Mouse (Mus musculus): ENCODE results near the gene Atp2b1. TPM values are rescaled to one million over a fixed set of nuclear protein-coding genes. Genes with fewer than 3 reads are reported as not detected.

Atp2b1 gene
- polyA plus RNA-seq, 1 experiment, result 113 TPM

DNA sequence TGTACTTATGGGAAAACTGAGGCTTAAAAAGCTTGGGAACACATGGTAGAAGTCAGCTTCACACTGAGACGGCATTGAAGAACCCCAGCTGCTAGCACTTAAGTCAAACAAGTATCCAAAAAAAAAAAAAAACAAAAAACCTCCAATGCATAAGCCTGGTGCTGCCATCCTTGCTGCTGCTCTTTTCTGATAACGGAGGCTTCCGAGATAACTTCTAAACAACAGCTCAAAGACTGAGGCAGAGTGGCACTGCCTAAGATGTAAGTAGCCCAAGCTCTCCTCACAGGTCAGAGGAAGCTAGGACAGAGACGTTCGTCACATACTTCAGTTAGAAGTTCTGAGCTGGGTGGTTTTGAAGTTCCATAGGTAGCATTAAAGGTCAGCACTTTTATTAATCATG is 113.3 kb downstream of the Atp2b1 start:
- no peak for DNase-seq
- TF ChIP-seq CTCF (IDR thresholded peaks at IDR 0.05; ENCODE audit: borderline replicate concordance, insufficient read depth, low read depth, low read length) (no peak), POLR2A (IDR thresholded peaks at IDR 0.05; ENCODE audit: borderline replicate concordance, insufficient read depth, low read length) (no peak)
- 89% methylated on average over 5 of the region's 5 CpGs for WGBS
- no peak overlapping the region for H3K27ac ChIP-seq (ENCODE audit: insufficient read depth, low read length)
- no peaks in the 10 kb centered on the region for H3K4me1 ChIP-seq (ENCODE audit: control insufficient read depth, insufficient read depth, low read length)
- no peaks in the 10 kb centered on the region for H3K27me3 ChIP-seq (ENCODE audit: control insufficient read depth, insufficient read depth, low read length)
- H3K4me3 ChIP-seq (replicated peaks; ENCODE audit: insufficient read depth, low read depth, low read length), result no peak overlapping the region

DNA sequence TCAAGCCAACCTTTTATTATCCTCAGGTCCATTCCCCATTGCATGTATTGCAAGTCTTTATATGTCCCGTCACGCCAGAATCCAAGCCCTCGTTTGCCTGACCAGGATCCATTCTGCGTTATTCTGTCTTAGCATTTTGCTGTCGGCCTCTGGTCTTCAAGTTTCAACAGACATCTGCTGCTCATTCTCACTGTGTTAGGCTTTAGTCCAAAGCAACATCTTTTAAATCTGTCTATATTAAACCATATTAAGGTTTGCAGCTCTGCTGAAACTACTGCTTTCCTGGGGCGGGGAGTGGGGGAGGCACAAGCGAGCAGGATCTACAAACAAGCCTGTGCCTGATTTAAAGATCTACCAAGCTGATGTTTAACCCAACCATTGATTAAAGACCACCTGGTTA is 115.6 kb downstream of the Atp2b1 start:
- DNase-seq, result no peak
- no peaks in the 10 kb centered on the region for H3K4me1 ChIP-seq (ENCODE audit: control insufficient read depth, insufficient read depth, low read length)
- no peaks in the 10 kb centered on the region for H3K27me3 ChIP-seq (ENCODE audit: control insufficient read depth, insufficient read depth, low read length)
- TF ChIP-seq POLR2A (IDR thresholded peaks at IDR 0.05; ENCODE audit: borderline replicate concordance, insufficient read depth, low read length) (no peak), CTCF (IDR thresholded peaks at IDR 0.05; ENCODE audit: borderline replicate concordance, insufficient read depth, low read depth, low read length) (no peak)
- H3K27ac ChIP-seq (ENCODE audit: insufficient read depth, low read length), result no peak overlapping the region
- no peak overlapping the region for H3K4me3 ChIP-seq (replicated peaks; ENCODE audit: insufficient read depth, low read depth, low read length)
- 92% methylated on average over 7 of the region's 7 CpGs for WGBS

DNA sequence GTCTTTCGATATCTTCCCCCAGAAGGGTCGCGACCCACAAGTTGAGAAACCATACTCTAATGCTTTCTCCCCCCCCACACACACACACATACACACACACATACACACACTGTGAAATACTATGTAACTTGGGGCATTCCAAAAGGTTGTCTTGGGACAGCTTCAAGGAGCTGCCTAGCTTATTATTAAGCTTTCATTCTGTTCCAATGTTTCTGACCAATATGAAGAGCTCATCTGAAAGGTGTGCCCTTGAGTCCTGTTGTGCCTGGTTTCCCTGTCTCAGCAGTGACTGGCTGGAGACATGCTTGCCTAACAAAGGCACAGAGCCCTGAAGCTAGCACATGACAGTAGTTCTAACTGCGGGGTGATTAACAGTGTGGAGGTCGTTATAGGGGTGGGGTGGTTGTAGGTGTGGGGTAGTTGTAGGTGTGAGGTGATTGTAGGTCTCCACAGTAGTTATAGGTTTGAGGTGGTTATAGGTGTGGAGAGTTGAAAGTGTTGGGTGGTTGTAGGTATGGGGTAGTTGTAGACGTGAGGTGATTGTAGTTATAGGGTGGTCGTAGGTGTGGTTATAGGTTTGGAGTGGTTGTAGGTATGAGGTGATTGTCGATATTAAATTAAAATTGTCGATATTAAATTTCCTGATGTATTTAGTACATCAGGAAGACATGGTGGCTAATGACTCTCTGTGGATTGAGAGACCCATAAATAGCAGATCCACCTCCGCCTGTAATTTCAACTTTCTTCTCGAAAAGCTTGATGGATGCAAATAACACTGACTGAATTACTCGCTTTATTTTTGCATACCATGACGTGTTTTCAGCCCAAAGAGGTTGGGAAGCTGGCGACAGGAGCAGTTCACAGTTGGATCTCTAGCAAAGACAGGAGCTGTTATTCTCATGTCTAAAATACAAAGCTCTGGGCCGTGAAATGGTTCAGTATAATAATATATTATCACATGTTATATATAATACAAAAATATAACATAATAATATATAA is 119.9 kb downstream of the Atp2b1 start:
- TF ChIP-seq POLR2A (IDR thresholded peaks at IDR 0.05; ENCODE audit: borderline replicate concordance, insufficient read depth, low read length), result no peak
- TF ChIP-seq CTCF (IDR thresholded peaks at IDR 0.05; ENCODE audit: borderline replicate concordance, insufficient read depth, low read depth, low read length), result no peak
- WGBS, result 81% methylated on average over 15 of the region's 15 CpGs
- no peak for DNase-seq
- Histone ChIP-seq H3K4me3 (replicated peaks; ENCODE audit: insufficient read depth, low read depth, low read length) (no peak overlapping the region), H3K27ac (ENCODE audit: insufficient read depth, low read length) (no peak overlapping the region), H3K27me3 (ENCODE audit: control insufficient read depth, insufficient read depth, low read length) (no peaks in the 10 kb centered on the region), H3K4me1 (ENCODE audit: control insufficient read depth, insufficient read depth, low read length) (no peaks in the 10 kb centered on the region)

DNA sequence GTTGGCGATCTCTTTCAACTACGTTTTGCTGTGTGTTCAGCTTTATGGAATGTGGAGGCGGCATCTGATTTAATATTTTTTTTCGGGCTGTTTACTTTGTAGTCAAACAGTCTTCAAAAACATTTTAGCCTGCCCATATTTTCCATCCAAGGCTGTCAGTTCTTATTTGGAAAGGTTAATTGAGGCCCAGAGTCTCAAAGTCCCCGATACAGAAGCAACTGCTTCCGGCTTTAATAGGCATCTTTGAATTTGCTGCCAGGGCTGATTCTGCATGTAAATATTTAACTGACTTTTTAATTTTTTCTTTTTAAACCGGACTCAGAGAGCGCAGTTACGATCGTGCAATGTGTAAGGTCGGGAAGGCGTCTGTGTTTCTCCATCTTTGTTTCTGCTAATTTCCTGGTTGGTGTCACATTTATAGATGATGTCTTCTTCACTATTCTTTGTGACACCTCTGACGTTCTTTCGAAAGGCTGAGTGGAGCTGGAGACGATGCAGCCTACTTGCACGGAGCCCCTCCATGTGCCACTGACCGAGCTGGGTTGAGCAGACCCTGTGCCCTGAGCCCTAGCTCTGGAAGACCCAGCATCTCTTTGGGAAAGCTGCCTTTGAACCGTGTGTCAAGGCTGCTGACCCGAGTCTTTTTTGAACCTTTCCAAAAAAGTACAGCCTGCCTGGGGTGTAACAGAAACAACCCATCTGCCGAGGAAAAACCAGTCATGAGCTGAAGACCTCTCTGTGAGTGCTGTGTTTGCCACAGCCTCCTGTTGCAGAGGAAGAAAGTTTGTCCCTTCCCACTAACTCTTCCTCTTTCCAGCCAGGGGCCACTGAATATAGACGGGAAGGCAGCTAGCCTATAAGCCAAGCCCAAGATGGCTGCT is 123.2 kb downstream of the Atp2b1 start:
- H3K27ac ChIP-seq (ENCODE audit: insufficient read depth, low read length), result no peak overlapping the region
- no peaks in the 10 kb centered on the region for H3K4me1 ChIP-seq (ENCODE audit: control insufficient read depth, insufficient read depth, low read length)
- no peak for DNase-seq
- no peak overlapping the region for H3K4me3 ChIP-seq (replicated peaks; ENCODE audit: insufficient read depth, low read depth, low read length)
- TF ChIP-seq CTCF (IDR thresholded peaks at IDR 0.05; ENCODE audit: borderline replicate concordance, insufficient read depth, low read depth, low read length) (no peak), POLR2A (IDR thresholded peaks at IDR 0.05; ENCODE audit: borderline replicate concordance, insufficient read depth, low read length) (no peak)
- WGBS, result 74% methylated on average over 21 of the region's 21 CpGs
- no peaks in the 10 kb centered on the region for H3K27me3 ChIP-seq (ENCODE audit: control insufficient read depth, insufficient read depth, low read length)

DNA sequence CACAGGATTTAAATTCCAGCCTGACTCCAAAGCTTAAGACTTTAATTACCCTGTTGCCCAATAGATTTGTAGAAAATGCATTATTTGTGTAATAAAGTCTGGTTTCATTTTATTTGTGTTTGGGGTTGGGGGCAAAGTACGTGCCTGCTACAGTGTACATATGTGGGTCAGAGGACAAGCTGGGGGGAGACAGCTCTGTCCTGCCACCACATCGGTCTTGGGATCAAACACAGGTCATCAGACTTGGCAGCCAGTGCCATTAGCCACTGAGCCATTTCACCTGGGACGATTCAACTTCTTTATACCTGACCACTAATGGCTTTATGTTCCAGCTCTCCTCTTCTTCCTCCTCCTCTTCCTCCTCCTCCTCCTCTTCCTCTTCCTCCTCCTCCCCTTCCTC is 124.7 kb downstream of the Atp2b1 start:
- no peak overlapping the region for H3K4me3 ChIP-seq (replicated peaks; ENCODE audit: insufficient read depth, low read depth, low read length)
- no peak overlapping the region for H3K27ac ChIP-seq (ENCODE audit: insufficient read depth, low read length)
- WGBS, result 91% methylated on average over 3 of the region's 3 CpGs
- no peaks in the 10 kb centered on the region for H3K4me1 ChIP-seq (ENCODE audit: control insufficient read depth, insufficient read depth, low read length)
- TF ChIP-seq POLR2A (IDR thresholded peaks at IDR 0.05; ENCODE audit: borderline replicate concordance, insufficient read depth, low read length) (no peak), CTCF (IDR thresholded peaks at IDR 0.05; ENCODE audit: borderline replicate concordance, insufficient read depth, low read depth, low read length) (no peak)
- DNase-seq, result no peak
- no peaks in the 10 kb centered on the region for H3K27me3 ChIP-seq (ENCODE audit: control insufficient read depth, insufficient read depth, low read length)

DNA sequence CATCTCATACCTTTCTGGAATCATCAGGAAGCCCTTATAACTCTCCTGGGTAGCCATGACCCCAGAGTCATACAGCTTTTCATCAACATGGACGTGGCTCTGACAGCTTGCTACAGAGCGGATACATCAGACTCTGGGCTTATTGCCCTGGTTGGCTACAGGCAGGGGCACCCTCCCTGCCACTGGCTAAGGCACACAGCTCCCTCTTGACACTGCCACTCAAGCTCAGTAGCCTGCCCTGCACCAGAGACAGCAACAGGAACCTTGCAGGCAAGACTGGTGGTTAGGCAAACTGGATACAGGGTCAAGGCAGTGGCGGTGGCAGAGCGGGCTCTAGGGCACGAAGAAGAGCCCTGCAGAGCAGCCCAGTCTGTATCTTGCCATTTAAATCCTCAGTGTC is 126.0 kb downstream of the Atp2b1 start:
- DNase-seq, result no peak
- no peaks in the 10 kb centered on the region for H3K27me3 ChIP-seq (ENCODE audit: control insufficient read depth, insufficient read depth, low read length)
- WGBS, result 71% methylated on average over 5 of the region's 5 CpGs
- H3K27ac ChIP-seq (ENCODE audit: insufficient read depth, low read length), result no peak overlapping the region
- TF ChIP-seq POLR2A (IDR thresholded peaks at IDR 0.05; ENCODE audit: borderline replicate concordance, insufficient read depth, low read length), result no peak
- no peak for TF ChIP-seq CTCF (IDR thresholded peaks at IDR 0.05; ENCODE audit: borderline replicate concordance, insufficient read depth, low read depth, low read length)
- H3K4me3 ChIP-seq (replicated peaks; ENCODE audit: insufficient read depth, low read depth, low read length), result no peak overlapping the region
- H3K4me1 ChIP-seq (ENCODE audit: control insufficient read depth, insufficient read depth, low read length), result no peaks in the 10 kb centered on the region

DNA sequence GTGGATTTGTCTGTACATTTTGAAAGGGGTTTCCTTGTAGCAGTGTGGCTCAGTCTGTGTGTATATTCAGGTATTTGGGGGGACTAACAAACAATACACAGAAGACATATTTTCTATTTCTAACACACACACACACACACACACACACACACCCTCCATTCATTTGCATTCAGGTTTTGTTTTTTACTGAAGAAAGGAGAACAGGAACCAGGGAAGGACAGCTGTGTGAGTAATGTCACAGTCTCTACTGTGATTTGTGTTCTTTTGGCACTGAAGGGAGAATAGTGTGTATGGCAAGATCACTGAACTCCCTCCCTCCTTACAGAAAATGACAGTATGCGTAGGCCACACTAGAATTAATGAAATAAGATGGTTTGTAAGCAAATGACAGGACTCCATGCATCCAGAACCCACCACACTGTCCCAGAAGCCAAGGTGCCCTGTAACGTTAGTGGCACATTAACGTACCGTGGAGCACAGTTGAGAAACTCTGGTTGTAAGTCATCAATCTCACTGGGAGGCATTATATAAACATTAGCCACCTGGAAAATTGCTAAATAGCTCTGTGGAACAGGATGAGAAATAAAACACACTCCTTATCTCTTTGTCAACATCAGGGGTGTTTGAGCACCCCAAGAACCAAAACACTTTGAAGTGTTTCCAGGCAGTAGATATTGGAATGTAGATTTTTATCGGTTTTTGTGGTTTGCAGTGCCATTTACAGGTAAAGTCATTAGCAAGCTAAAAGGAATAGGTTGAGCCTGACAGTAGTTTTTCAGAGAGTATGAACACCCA is 132.7 kb downstream of the Atp2b1 start:
- no peak for TF ChIP-seq POLR2A (IDR thresholded peaks at IDR 0.05; ENCODE audit: borderline replicate concordance, insufficient read depth, low read length)
- no peak for TF ChIP-seq CTCF (IDR thresholded peaks at IDR 0.05; ENCODE audit: borderline replicate concordance, insufficient read depth, low read depth, low read length)
- H3K4me1 ChIP-seq (ENCODE audit: control insufficient read depth, insufficient read depth, low read length), result no peaks in the 10 kb centered on the region
- H3K27me3 ChIP-seq (ENCODE audit: control insufficient read depth, insufficient read depth, low read length), result no peaks in the 10 kb centered on the region
- no peak overlapping the region for H3K4me3 ChIP-seq (replicated peaks; ENCODE audit: insufficient read depth, low read depth, low read length)
- WGBS, result 85% methylated on average over 5 of the region's 5 CpGs
- no peak for DNase-seq
- no peak overlapping the region for H3K27ac ChIP-seq (ENCODE audit: insufficient read depth, low read length)

Data from cerebellum, adult 2 months (tissue).